Mouse (Mus musculus) thymus, postnatal 4 days (tissue): ENCODE measurements at regions not wholly inside any gene's neighbourhood (a gene's known extent, or its start where the extent isn't known, plus 50 kb on each side); places are given as distances from the start of the nearest gene placed in this dataset.

Experiments
- DNase-seq: peaks from one replicate; pipeline ENCODE4 v3.0.0; 2021

DNA sequence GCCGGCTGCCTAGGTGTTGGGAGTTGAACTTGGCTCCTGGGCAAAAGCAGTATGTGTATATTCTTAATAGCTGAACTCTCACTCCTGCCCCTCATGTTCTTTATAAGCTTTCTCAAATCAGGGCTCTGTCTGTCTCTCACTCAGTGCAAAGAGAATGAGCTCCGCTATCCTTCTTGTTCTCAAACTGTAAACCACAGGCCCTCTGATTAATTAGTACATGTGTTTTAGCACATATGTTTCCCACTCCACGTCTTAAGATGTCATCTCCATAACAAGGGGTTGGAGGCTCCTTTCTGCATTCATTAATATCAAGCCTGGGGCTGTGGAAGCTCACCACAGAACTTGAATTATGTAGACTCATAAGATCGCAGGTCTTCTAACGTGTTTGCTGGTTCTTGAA, 104.7 kb downstream of the Nsun3 start:
- DNase-seq: no peak

DNA sequence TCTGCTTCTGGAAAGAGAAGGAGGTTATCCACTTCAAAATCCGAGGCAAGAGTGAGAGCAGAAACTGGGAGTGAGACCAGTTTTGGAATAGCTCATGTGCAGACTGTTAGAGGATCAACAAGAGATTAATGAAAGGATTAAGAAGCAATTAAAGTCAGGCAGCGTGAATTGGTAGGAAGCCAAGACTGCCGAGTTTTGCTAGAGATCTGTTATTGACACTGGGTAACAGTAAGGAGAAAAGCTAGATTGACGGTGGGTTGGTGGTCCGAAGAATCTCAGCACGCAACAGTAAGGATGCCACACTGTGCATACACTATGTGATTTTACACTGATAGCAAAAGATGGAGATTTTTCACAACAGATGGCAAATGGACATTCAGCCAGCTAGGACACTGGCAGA, 109.8 kb downstream of the Nsun3 start:
- no peak for DNase-seq

GRCm38 (mm10) chr16:62657383-62657782, 129.2 kb downstream of the Nsun3 start:
- no peak for DNase-seq

DNA sequence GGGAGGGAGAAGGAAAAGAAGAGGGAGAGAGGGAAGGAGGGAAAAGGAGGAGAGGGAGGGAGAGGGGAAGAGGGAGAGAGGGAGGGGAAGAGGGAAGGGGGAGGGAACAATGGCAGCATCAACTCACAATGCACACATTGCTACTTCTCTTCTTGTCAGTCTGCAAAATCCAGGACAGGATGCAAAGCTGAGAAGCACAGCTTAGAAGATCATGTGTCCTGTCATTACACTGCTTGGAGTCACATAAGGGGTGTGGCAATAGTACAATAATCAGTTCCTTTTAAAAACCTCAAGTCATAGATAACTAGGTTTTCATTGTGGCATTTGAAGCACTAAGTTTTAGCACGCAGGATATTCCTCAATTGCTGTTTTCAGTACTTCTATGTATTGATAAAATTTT, 132.2 kb downstream of the Nsun3 start:
- DNase-seq: no peak

GRCm38 (mm10) chr16:62653817-62654216, 132.8 kb downstream of the Nsun3 start:
- no peak for DNase-seq

DNA sequence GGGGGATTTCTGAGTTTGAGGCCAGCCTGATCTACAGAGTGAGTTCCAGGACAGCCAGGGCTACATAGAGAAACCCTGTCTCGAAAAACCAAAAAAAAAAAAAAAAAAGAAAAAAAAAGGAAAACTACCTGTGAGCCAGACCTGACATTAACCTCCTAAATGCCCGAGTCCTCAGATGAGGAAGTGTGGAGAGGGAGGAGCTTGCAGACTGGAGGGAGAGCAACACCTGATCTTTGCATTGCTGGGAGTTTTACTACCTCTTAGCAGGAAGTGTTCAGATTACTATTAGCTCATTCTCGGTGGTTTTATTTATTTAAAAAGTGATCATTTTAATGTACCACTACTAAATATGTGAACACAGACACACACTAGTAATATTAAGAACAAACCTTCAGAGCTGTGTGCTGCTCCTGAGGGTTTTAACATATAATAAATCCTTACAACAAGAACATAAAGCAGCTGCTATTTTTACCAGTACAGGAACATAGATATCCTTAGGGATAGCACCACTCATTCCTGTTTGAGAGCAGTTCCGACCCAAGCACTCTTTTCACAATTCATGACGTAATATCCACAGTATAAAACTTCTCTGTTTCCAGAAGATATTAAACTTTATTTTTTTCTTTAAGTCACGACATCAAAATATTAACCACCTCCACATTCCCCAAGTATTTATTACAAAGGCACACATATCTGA, 133.7 kb downstream of the Nsun3 start:
- DNase-seq: no peak

DNA sequence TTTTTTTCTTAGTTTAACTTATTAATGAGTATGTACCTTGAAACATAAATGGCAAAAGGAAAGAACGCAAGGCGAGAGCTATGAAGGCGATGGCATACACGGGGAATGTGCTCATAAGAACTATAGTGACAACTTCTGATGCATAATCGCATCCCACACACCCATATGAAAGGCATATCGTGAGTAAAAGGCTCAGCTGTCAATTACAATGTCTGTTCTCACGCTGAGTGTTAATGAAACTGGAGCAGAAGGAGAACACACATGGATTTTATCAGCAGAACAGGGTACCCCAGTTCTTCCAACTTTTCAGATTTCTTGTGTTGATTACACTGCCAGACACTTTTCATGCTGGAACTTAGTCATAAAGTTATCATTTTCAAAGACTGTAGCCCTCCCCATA, 135.8 kb downstream of the Nsun3 start:
- DNase-seq: no peak

DNA sequence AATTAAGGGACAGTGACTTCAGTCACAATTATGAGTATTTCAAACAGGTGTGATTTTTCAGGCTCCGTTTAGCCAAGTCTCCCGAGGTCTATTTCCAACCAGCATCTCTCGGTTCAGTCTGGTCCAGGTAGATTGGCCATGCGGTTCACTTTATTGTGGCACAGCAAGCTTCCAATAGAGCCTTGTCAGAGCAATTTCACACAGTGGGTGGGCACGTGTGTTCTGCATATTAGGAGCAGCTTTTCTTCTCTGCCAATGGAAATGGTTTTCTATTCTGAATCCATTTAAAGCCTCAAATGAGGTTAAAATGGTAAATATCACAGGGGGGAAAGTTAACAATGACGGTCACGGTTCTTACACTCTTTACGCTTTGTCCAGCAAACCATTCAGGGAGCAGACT, 138.3 kb downstream of the Nsun3 start:
- no peak for DNase-seq

DNA sequence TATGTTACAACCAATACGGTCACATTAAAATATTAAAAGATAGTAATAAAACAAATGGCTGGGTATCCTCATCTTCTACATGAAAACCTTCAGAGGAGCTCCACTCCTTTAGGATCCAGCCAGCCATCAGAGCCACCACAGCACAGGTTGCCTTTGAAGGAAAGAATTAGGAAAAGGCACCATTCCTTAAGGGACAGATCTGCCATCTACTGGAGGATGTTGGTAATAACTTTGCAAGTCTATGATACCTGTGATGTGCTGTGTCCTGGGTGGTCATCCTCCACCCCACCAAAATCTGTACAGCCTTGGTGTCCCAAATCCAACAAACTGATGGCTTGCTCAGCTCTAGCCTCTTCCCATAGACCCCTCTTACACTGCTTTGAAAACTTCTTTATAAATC, 140.5 kb downstream of the Nsun3 start:
- DNase-seq: no peak

GRCm38 (mm10) chr16:62642859-62643403, 143.7 kb downstream of the Nsun3 start:
- no peak for DNase-seq

- DNase-seq: no peak
Measured at GRCm38 (mm10) chr16:62623938-62624337, 162.7 kb downstream of the Nsun3 start.

- DNase-seq: no peak
Measured at GRCm38 (mm10) chr16:62610873-62611272, 175.7 kb downstream of the Nsun3 start.

- no peak for DNase-seq
Measured at GRCm38 (mm10) chr16:62608617-62609016, 178.0 kb downstream of the Nsun3 start.

DNA sequence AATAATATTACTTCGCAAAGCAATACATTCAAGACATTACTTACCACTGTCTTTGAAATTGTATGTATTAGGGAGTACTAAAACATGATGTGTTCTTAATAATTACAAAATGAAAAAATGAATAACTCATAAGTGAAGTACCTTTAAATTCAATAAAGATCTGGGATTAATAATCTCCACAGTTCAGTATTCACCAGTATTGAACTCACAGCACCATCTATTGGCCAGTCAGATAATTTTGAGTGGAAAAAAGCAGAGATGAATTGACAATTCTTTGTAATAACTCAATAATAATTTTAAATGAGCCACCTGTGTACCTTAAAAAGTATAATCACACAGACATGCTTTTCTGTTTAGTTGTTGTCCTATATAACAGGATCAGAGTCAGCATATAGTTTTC, 180.7 kb downstream of the Nsun3 start:
- DNase-seq: no peak

- DNase-seq: peak; percentile 15
Measured at GRCm38 (mm10) chr16:62562051-62562450, 224.6 kb downstream of the Nsun3 start.

DNA sequence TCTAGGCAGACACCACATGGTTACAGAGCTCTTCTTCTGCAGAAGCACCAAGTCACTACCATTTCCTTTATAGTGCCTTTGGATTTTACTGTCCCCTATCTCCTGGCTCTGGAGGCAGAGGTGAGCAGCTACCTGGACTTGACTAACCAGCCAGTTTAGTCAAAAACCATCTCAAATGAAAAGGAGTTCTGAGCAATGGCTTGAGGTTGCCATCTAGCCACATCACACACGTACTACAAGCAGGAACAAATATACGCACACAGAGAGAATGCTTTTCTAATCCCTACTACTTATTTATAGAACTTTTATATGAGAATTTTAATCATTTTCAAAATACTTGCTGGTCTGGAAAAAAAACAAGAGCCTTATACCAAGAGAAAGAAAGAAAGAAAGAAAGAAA, 243.5 kb downstream of the Nsun3 start:
- DNase-seq: no peak

GRCm38 (mm10) chr16:62537730-62538479, 248.7 kb downstream of the Nsun3 start:
- DNase-seq: no peak

- no peak for DNase-seq
Measured at GRCm38 (mm10) chr16:62509321-62509720, 277.3 kb downstream of the Nsun3 start.

DNA sequence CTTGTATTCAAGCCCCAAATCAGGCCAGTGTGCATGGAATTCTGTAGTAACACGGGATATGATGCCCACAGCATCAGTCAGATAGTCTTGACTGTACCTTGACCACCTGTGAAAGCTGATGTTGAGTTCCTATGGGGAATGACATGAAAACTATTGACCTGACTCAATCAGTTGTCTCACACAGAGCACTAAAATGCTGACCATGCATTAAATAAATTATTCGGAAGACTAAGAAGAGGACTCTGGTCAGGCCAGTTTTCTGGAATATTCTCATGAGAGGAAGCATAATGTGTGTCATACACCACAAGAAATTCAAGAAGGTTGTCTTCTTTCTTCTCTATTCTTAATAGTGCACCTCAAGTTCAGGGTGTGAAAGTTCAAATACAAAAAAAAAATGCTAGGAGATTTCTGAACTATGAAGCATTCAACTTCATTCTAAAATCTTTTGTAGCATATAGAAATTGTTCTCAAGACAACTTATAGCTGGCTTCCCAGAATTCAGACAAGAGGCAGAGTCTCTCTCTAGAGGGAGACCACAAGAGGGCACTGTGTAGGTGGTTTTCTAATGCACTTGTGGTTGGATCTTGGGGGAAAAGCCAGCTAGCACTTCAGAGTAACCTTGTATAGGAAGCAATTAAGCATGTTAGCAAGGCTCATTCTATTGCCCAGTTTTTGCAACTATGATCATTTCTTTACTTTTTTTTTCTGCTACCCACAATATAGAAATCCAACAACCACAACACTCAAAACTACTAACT, 279.7 kb downstream of the Nsun3 start:
- no peak for DNase-seq

- DNase-seq: no peak
Measured at GRCm38 (mm10) chr16:62500870-62501269, 285.7 kb downstream of the Nsun3 start.

- DNase-seq: no peak
Measured at GRCm38 (mm10) chr16:62500334-62500733, 286.3 kb downstream of the Nsun3 start.

DNA sequence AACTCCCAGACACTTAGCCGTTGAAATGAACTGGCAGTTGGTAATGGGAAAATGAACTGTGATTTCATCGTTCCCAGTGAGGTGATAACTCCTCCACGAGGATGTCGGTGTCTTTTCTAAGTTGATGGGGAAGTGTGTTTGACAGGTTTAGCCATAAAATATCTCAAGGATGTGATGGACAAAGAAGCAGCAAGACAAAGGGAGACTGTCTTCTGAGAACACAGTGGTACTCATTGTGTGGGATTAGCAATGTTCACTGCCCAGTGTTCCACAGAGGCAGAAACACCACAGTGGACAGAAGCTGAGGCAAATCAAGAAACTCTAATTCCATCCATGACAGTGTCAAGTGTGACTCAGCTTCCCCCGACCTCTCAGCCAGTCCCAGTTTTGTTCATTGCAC, 287.9 kb downstream of the Nsun3 start:
- DNase-seq: no peak

- DNase-seq: no peak
Measured at GRCm38 (mm10) chr16:62496697-62497096, 289.9 kb downstream of the Nsun3 start.

DNA sequence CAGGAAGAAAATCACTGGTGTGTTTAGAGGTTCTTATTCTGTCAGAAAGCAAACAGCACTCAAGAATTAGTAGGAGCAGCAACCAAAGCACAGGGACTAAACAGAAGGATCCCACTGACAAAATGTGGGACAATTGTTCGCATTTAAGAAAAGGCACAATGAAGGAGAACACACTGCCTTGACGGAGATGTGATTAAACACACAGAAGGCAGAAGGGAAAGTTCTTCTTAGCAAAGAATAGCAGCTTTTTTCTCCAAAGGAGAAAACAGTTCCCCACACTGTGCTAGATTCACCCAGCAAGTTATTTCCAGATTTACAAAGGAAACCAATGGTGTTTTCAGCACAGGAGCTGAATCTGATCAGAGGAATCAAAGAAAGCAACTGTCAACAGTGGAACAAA, 316.5 kb downstream of the Nsun3 start:
- DNase-seq: no peak
